Mouse (Mus musculus) midbrain, embryonic 13.5 days (tissue): ENCODE measurements around the gene Ntng2. TPM values are rescaled to one million over a fixed set of nuclear protein-coding genes. Genes with fewer than 3 reads are reported as not detected.
A peak's percentile ranks its signal among the peaks of the same experiment; 100 is the strongest.

ENCODE experiments used
- ATAC-seq: fragments of 200-750 bp; cut with Nextera tagmentation; 2 replicates; pipeline ENCODE4 v1.8.0; 2017; ENCODE audit warnings: mild to moderate bottlenecking, moderate TSS enrichment, moderate library complexity
- H3K27ac ChIP-seq: fragments of 300-500 bp; sonication (generic); 2 replicates; pipeline ENCODE4 v1.5.1; 2015; ENCODE audit warnings: inconsistent platforms, mild to moderate bottlenecking, moderate library complexity
- H3K27me3 ChIP-seq: fragments of 300-500 bp; sonication (generic); 2 replicates; pipeline ENCODE4 v1.6.1; 2015; ENCODE audit warnings: mild to moderate bottlenecking, inconsistent platforms
- H3K36me3 ChIP-seq: fragments of 300-500 bp; sonication (generic); 2 replicates; pipeline ENCODE4 v1.6.1; 2015; ENCODE audit warnings: mild to moderate bottlenecking, inconsistent platforms
- H3K4me1 ChIP-seq: fragments of 300-500 bp; sonication (generic); replicated peaks from 2 replicates; pipeline ENCODE4 v1.6.1; 2015; ENCODE audit warnings: inconsistent platforms
- H3K4me2 ChIP-seq: fragments of 300-500 bp; sonication (generic); replicated peaks from 2 replicates; pipeline ENCODE4 v1.6.1; 2015; ENCODE audit warnings: moderate library complexity, mild to moderate bottlenecking, inconsistent platforms
- H3K4me3 ChIP-seq: fragments of 300-500 bp; sonication (generic); replicated peaks from 2 replicates; pipeline ENCODE4 v1.5.1; 2015; ENCODE audit warnings: mild to moderate bottlenecking, inconsistent platforms
- H3K9ac ChIP-seq: fragments of 300-500 bp; sonication (generic); replicated peaks from 2 replicates; pipeline ENCODE4 v1.6.1; 2015; ENCODE audit warnings: mild to moderate bottlenecking, inconsistent platforms
- H3K9me3 ChIP-seq: fragments of 300-500 bp; sonication (generic); 2 replicates; pipeline ENCODE4 v1.6.1; 2016; ENCODE audit warnings: mild to moderate bottlenecking, inconsistent platforms
- WGBS: fragments of 180-500 bp; shearing (Covaris S2); methylation state at CpG from one replicate; pipeline ENCODE4 v1.1.7; 2015; 5-methylcytosine and 5-hydroxymethylcytosine counted together
- polyA plus RNA-seq: library from polyadenylated mRNA; unstranded; fragments of >200 nt; fragmentation: Nextera tagmentation; extraction: Ambion mirVana; gene quantifications from 2 replicates; pipeline ENCODE4 v1.2.1, GENCODE M21; 2015

Gene Ntng2
- polyA plus RNA-seq, 1 experiment from 2014 or later: 15.6 TPM

GRCm38 (mm10) chr2:29251095-29252058 lies 1.4 kb downstream of the Ntng2 start:
- Histone ChIP-seq H3K4me1 (peaks cover 92% of the 10 kb centered on the region), H3K4me3 (peak overlapping the region; percentile 65), H3K36me3 (no peaks in the 10 kb centered on the region), H3K27me3 (peaks cover 69% of the 10 kb centered on the region), H3K9ac (peak overlapping the region; percentile 77), H3K9me3 (no peaks in the 10 kb centered on the region), H3K27ac (peak overlapping the region; percentile 84), H3K4me2 (peak overlapping the region; percentile 99)
- peak; percentile 34; the same call in 1 of the 2 replicates for ATAC-seq
- WGBS: under 1% methylated on average over 61 of the region's 61 CpGs

DNA sequence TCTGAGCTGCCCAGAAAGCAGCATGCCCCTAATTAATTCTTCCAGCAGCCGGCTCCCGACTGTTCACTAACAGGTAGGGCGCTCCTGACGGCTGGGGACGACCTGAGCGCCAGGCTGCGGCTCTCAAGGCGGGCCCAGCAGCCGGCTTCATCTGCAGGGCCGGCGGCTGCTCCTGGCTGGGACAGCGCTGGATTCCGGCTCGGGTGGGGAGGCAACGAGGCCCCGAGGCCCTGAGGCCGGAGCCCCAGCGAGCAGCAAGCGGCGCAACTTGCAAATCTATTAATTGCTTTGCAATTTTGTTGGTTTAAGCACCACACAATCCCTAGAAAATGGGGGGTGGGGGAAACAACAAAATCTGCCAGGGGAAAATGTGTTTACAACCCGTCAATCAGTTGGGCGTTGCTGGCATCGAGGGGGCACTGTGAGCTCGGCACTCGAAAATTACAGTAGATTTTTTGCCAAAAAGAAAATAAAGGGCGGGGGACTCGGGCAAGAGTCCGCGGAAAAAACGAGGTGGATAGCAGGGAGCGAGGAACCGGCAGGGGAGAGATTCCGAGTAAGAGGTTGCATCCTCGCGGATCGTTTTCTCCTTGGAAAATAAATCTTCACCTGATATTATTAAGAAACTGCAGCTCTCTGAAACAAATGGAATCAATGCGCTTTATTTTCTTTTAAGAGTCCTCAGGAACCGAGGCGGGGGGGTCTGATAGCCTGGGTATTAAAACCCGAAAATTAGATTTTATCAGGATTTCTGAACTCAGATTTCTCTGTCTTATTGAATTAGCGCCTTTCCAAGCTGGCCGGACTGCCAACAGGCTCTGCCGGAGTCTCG lies 2.3 kb downstream of the Ntng2 start:
- under 1% methylated on average over 44 of the region's 44 CpGs for WGBS
- no peaks in the 10 kb centered on the region for H3K36me3 ChIP-seq
- peak overlapping the region; percentile 77 for H3K9ac ChIP-seq
- H3K4me1 ChIP-seq: peaks cover 95% of the 10 kb centered on the region
- ATAC-seq: no peak
- peaks cover 69% of the 10 kb centered on the region for H3K27me3 ChIP-seq
- peak overlapping the region; percentile 84 for H3K27ac ChIP-seq
- peak overlapping the region; percentile 99 for H3K4me2 ChIP-seq
- H3K9me3 ChIP-seq: no peaks in the 10 kb centered on the region
- peak overlapping the region; percentile 65 for H3K4me3 ChIP-seq

DNA sequence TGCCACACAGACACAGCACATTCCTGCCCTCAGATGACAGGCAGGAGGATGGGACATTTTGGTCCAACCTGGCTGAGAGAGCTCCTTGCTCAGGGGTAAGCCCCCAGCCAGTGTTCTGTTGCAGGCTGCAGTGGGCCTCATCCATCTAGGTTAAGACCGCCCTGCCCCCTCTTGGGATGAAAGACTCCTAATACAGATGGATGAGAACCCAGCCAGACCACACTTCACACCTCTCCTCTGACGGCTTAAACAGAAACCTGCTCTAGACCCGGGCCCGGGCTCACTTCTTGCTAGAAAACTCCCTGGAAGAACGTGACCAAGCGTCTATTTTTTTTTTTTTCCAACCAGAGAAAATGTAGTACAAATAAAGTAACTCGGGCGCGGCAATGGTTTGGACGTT lies 3.0 kb downstream of the Ntng2 start:
- Histone ChIP-seq H3K4me2 (peak overlapping the region; percentile 99), H3K9ac (peak overlapping the region; percentile 77), H3K9me3 (no peaks in the 10 kb centered on the region), H3K4me1 (peaks cover 95% of the 10 kb centered on the region), H3K27ac (peak overlapping the region; percentile 84), H3K27me3 (peaks cover 67% of the 10 kb centered on the region), H3K4me3 (peak overlapping the region; percentile 65), H3K36me3 (no peaks in the 10 kb centered on the region)
- WGBS: 4% methylated on average over 10 of the region's 10 CpGs
- no peak for ATAC-seq

GRCm38 (mm10) chr2:29248551-29248950 lies 4.3 kb downstream of the Ntng2 start:
- 71% methylated on average over 3 of the region's 3 CpGs for WGBS
- H3K4me1 ChIP-seq: peaks cover 85% of the 10 kb centered on the region
- H3K36me3 ChIP-seq: no peaks in the 10 kb centered on the region
- H3K27ac ChIP-seq: no peak overlapping the region
- no peak for ATAC-seq
- no peak overlapping the region for H3K9ac ChIP-seq
- H3K27me3 ChIP-seq: peaks cover 60% of the 10 kb centered on the region
- H3K9me3 ChIP-seq: no peaks in the 10 kb centered on the region; the same call in 1 of the 2 replicates
- H3K4me2 ChIP-seq: peak overlapping the region; percentile 99; the same call in 1 of the 2 replicates
- H3K4me3 ChIP-seq: peak overlapping the region; percentile 65; the same call in 1 of the 2 replicates

DNA sequence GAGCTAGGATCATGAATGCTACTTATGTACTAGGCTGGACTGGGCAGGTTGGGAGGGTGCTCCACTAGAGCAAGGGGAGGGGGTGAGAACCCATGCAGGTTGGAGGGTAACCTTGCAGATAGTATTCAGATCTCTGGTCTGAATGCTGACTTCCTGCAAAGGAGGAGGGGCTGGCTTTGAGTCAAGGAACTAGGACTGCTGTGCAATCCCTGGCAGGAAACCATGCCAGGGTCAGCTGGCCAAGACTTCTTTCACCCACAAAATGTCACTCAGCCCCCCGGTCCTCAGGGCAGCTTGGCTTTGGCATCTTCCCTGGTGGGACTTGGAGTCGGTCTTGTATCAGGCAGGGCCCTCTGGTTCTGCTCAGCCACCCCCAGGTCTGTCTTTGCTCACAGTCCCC lies 5.4 kb downstream of the Ntng2 start:
- H3K4me2 ChIP-seq: peak overlapping the region; percentile 40
- peaks cover 73% of the 10 kb centered on the region for H3K4me1 ChIP-seq
- no peaks in the 10 kb centered on the region; the same call in 1 of the 2 replicates for H3K9me3 ChIP-seq
- H3K4me3 ChIP-seq: peak overlapping the region; percentile 8; the same call in 1 of the 2 replicates
- peaks cover 54% of the 10 kb centered on the region for H3K27me3 ChIP-seq
- ATAC-seq: no peak
- WGBS: 79% methylated on average over 2 of the region's 2 CpGs
- no peak overlapping the region for H3K27ac ChIP-seq
- H3K36me3 ChIP-seq: no peaks in the 10 kb centered on the region
- H3K9ac ChIP-seq: no peak overlapping the region

- H3K4me2 ChIP-seq: peak overlapping the region; percentile 40
- no peaks in the 10 kb centered on the region for H3K36me3 ChIP-seq
- no peaks in the 10 kb centered on the region; the same call in 1 of the 2 replicates for H3K9me3 ChIP-seq
- no peak overlapping the region for H3K9ac ChIP-seq
- WGBS: 71% methylated on average over 7 of the region's 7 CpGs
- H3K4me1 ChIP-seq: peaks cover 68% of the 10 kb centered on the region
- peaks cover 53% of the 10 kb centered on the region for H3K27me3 ChIP-seq
- ATAC-seq: no peak
- H3K4me3 ChIP-seq: no peak overlapping the region; the same call in 1 of the 2 replicates
- H3K27ac ChIP-seq: no peak overlapping the region
Measured at GRCm38 (mm10) chr2:29246891-29247290, 5.9 kb downstream of the Ntng2 start.

DNA sequence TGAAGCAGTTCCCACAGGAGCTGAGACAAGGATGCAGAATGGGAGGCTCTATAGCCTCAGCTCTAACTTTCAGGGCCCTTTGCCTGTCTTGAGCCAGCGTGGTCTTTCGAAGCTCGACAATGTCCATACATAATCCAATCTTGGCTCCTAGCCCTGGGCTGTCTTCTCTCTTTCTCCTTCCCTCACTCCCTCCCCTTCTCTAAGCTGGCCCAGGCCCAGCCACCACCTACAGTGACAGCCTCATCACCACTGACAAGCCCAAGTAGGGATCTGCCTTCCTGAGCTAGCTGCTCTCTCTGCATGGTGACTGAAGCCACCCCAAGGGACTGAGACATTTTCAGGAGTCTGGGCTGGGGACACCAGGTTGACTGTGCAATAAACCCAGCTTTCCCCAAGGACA lies 6.5 kb downstream of the Ntng2 start:
- Histone ChIP-seq H3K4me3 (peak overlapping the region; percentile 3; the same call in 1 of the 2 replicates), H3K27ac (no peak overlapping the region), H3K9me3 (no peaks in the 10 kb centered on the region; the same call in 1 of the 2 replicates), H3K36me3 (no peaks in the 10 kb centered on the region), H3K9ac (0 out of 2 replicates have a peak overlapping the region, but pooled peaks have one; percentile 2), H3K4me2 (peak overlapping the region; percentile 40), H3K4me1 (peaks cover 62% of the 10 kb centered on the region), H3K27me3 (peaks cover 47% of the 10 kb centered on the region)
- ATAC-seq: no peak
- 34% methylated on average over 3 of the region's 3 CpGs for WGBS

GRCm38 (mm10) chr2:29245341-29245779 lies 7.4 kb downstream of the Ntng2 start:
- no peak overlapping the region for H3K27ac ChIP-seq
- H3K4me1 ChIP-seq: peaks cover 53% of the 10 kb centered on the region
- 0 out of 2 replicates have a peak overlapping the region, but pooled peaks have one; percentile 2 for H3K9ac ChIP-seq
- peak overlapping the region; percentile 40; the same call in 1 of the 2 replicates for H3K4me2 ChIP-seq
- H3K9me3 ChIP-seq: no peaks in the 10 kb centered on the region; the same call in 1 of the 2 replicates
- peaks cover 39% of the 10 kb centered on the region for H3K27me3 ChIP-seq
- H3K36me3 ChIP-seq: no peaks in the 10 kb centered on the region
- peak; percentile 57 for ATAC-seq
- 43% methylated on average over 10 of the region's 10 CpGs for WGBS
- H3K4me3 ChIP-seq: no peak overlapping the region

GRCm38 (mm10) chr2:29239329-29239728 lies 13.5 kb downstream of the Ntng2 start:
- H3K4me2 ChIP-seq: no peak overlapping the region
- H3K4me3 ChIP-seq: no peak overlapping the region
- WGBS: 66% methylated on average over 17 of the region's 17 CpGs
- ATAC-seq: no peak
- 0 out of 2 replicates have a peak, but pooled peaks cover 3% of the 10 kb centered on the region for H3K27me3 ChIP-seq
- H3K27ac ChIP-seq: no peak overlapping the region
- H3K36me3 ChIP-seq: no peaks in the 10 kb centered on the region
- no peaks in the 10 kb centered on the region; the same call in 1 of the 2 replicates for H3K9me3 ChIP-seq
- H3K4me1 ChIP-seq: peaks cover 16% of the 10 kb centered on the region; the same call in 1 of the 2 replicates
- H3K9ac ChIP-seq: no peak overlapping the region

DNA sequence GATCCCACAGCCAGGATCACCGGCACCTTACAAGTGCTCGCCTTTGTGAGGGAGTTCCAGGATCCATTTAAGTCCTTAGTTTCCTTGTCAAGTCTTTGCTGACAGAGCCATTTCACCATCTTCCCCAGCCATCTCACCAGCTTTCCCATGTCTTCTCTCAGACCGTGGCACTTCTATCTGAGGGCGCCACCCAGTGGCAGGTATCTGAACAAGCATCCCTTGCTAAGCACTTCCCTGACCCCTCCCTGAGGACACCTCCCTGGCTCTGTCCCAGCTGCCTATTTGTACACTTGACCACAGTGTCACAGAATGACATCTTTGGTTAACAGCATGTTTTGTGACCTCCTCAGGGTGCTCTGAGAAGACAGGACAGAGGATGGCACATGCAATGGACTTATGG lies 15.2 kb downstream of the Ntng2 start:
- Histone ChIP-seq H3K9me3 (no peaks in the 10 kb centered on the region), H3K9ac (no peak overlapping the region), H3K27ac (no peak overlapping the region), H3K36me3 (no peaks in the 10 kb centered on the region), H3K4me1 (peaks cover 18% of the 10 kb centered on the region; the same call in 1 of the 2 replicates), H3K27me3 (0 out of 2 replicates have a peak, but pooled peaks cover 3% of the 10 kb centered on the region), H3K4me2 (no peak overlapping the region), H3K4me3 (no peak overlapping the region)
- 29% methylated on average over 4 of the region's 4 CpGs for WGBS
- ATAC-seq: no peak

DNA sequence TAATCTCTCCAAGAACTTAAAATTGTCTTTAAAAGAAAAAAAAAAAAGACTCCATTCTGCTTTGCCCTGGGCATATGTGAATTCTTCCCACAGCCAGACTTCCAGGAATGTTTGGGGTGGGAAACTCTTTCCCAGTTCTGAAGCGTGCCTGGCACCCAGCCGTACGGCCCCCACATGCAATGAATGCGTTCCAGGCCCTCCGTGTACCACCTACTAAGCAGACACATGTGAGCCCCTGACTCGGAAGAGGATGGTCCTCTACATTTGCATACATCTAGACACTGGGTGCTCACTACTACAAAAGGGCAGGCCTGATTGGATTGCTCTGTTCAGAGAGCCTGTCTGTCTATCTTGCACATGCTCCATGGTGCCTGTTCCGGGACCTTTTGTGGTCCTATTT lies 17.0 kb downstream of the Ntng2 start:
- Histone ChIP-seq H3K9me3 (no peaks in the 10 kb centered on the region), H3K9ac (no peak overlapping the region), H3K27me3 (0 out of 2 replicates have a peak, but pooled peaks cover 3% of the 10 kb centered on the region), H3K4me2 (no peak overlapping the region), H3K4me3 (no peak overlapping the region), H3K36me3 (no peaks in the 10 kb centered on the region), H3K27ac (no peak overlapping the region), H3K4me1 (peaks cover 25% of the 10 kb centered on the region; the same call in 1 of the 2 replicates)
- WGBS: 82% methylated on average over 7 of the region's 7 CpGs
- no peak for ATAC-seq
